Mouse (Mus musculus): ENCODE results near the gene Atg10. TPM values are rescaled to one million over a fixed set of nuclear protein-coding genes. Genes with fewer than 3 reads are reported as not detected.

The Atg10 gene
- polyA plus RNA-seq, 1 experiment from 2014 or later: 3.2 TPM

DNA sequence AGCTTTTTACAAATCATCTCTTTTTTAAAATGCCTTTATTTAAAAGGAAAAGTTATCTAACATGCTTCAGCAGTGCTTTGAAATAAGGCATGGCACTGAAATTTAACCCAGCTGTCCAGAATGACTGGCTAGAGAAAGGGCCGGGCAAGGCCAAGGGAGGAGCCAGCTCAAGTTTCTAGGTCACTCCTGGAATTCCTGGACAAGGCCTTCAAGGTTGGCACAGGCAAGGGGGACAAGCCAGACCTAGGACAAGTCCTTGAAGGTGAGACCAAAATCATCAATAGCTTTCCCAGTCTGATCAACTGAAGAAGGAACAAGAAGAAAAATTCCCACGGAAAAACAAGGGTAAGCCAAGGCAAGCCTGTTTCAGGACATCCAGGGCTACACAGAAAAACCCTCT is 63.9 kb downstream of the Atg10 start:
- Histone ChIP-seq H3K9ac (no peak overlapping the region), H3K27me3 (no peaks in the 10 kb centered on the region), H3K9me3 (replicated peaks) (no peaks in the 10 kb centered on the region), H3K4me1 (replicated peaks) (no peaks in the 10 kb centered on the region), H3K4me2 (no peak overlapping the region), H3K4me3 (replicated peaks) (no peak overlapping the region), H3K36me3 (replicated peaks) (no peaks in the 10 kb centered on the region), H3K27ac (replicated peaks) (no peak overlapping the region)
- 63% methylated on average over 2 of the region's 2 CpGs for WGBS (ENCODE audit: insufficient replicate concordance)
- ATAC-seq (ENCODE audit: insufficient read depth): no peak

- no peak for ATAC-seq (ENCODE audit: insufficient read depth)
- H3K9me3 ChIP-seq (replicated peaks): no peaks in the 10 kb centered on the region
- no peaks in the 10 kb centered on the region for H3K27me3 ChIP-seq
- no peaks in the 10 kb centered on the region for H3K36me3 ChIP-seq (replicated peaks)
- no peak overlapping the region for H3K4me2 ChIP-seq
- H3K9ac ChIP-seq: no peak overlapping the region
- H3K27ac ChIP-seq (replicated peaks): no peak overlapping the region
- no peaks in the 10 kb centered on the region for H3K4me1 ChIP-seq (replicated peaks)
- 64% methylated on average over 4 of the region's 4 CpGs for WGBS (ENCODE audit: insufficient replicate concordance)
- H3K4me3 ChIP-seq (replicated peaks): no peak overlapping the region
Observed at GRCm38 (mm10) chr13:91157941-91158340, 65.8 kb downstream of the Atg10 start.

GRCm38 (mm10) chr13:91157429-91157828 is 66.3 kb downstream of the Atg10 start:
- no peak overlapping the region for H3K27ac ChIP-seq (replicated peaks)
- ATAC-seq (ENCODE audit: insufficient read depth): no peak
- no peak overlapping the region for H3K9ac ChIP-seq
- H3K9me3 ChIP-seq (replicated peaks): no peaks in the 10 kb centered on the region
- H3K4me2 ChIP-seq: no peak overlapping the region
- no peaks in the 10 kb centered on the region for H3K36me3 ChIP-seq (replicated peaks)
- no peak overlapping the region for H3K4me3 ChIP-seq (replicated peaks)
- H3K4me1 ChIP-seq (replicated peaks): no peaks in the 10 kb centered on the region
- no peaks in the 10 kb centered on the region for H3K27me3 ChIP-seq

DNA sequence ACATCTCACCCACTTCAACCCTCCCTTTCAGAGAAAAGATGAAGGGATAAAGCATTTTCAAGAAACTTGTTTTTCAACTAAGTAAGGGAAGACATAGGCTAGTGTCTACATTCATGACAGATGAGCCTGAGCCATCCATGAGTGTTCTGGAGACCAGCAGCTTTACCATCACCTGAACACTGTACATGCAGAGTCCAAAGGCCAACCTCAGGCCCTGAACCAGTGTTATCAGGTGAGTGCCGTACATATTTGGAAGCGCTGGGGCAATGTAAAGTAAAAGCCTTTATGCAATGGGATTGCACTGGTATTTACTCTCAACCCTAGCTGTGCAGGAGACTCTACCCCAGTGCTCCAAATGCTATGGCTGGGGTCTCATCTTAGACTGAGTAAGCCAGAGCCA is 66.8 kb downstream of the Atg10 start:
- Histone ChIP-seq H3K9ac (no peak overlapping the region), H3K36me3 (replicated peaks) (no peaks in the 10 kb centered on the region), H3K4me1 (replicated peaks) (no peaks in the 10 kb centered on the region), H3K27me3 (no peaks in the 10 kb centered on the region), H3K4me2 (no peak overlapping the region), H3K9me3 (replicated peaks) (no peaks in the 10 kb centered on the region), H3K4me3 (replicated peaks) (no peak overlapping the region), H3K27ac (replicated peaks) (no peak overlapping the region)
- no peak; the same call in 1 of the 2 replicates for ATAC-seq (ENCODE audit: insufficient read depth)
- WGBS (ENCODE audit: insufficient replicate concordance): 62% methylated on average over 2 of the region's 2 CpGs

GRCm38 (mm10) chr13:91156308-91156707 is 67.5 kb downstream of the Atg10 start:
- Histone ChIP-seq H3K27ac (replicated peaks) (no peak overlapping the region), H3K4me1 (replicated peaks) (no peaks in the 10 kb centered on the region)
- ATAC-seq (ENCODE audit: insufficient read depth): no peak

GRCm38 (mm10) chr13:91155429-91156207 is 68.2 kb downstream of the Atg10 start:
- Histone ChIP-seq H3K9ac (no peak overlapping the region), H3K9me3 (replicated peaks) (no peaks in the 10 kb centered on the region), H3K27ac (replicated peaks) (no peak overlapping the region), H3K4me2 (no peak overlapping the region), H3K4me1 (replicated peaks) (no peaks in the 10 kb centered on the region), H3K27me3 (no peaks in the 10 kb centered on the region), H3K4me3 (replicated peaks) (no peak overlapping the region), H3K36me3 (replicated peaks) (no peaks in the 10 kb centered on the region)
- WGBS (ENCODE audit: insufficient replicate concordance): 57% methylated on average over 4 of the region's 4 CpGs
- no peak for ATAC-seq (ENCODE audit: insufficient read depth)

More at GRCm38 (mm10) chr13:91156308-91156707, 67.5 kb downstream of the Atg10 start:
- no peaks in the 10 kb centered on the region for H3K9me3 ChIP-seq (replicated peaks)
- no peak overlapping the region for H3K4me2 ChIP-seq
- no peak overlapping the region for H3K9ac ChIP-seq
- H3K36me3 ChIP-seq (replicated peaks): no peaks in the 10 kb centered on the region
- WGBS (ENCODE audit: insufficient replicate concordance): 71% methylated on average over 5 of the region's 5 CpGs
- no peak overlapping the region for H3K4me3 ChIP-seq (replicated peaks)
- no peaks in the 10 kb centered on the region for H3K27me3 ChIP-seq

- H3K36me3 ChIP-seq (replicated peaks): no peaks in the 10 kb centered on the region
- WGBS (ENCODE audit: insufficient replicate concordance): 57% methylated on average over 7 of the region's 7 CpGs
- H3K27ac ChIP-seq (replicated peaks): no peak overlapping the region
- H3K4me2 ChIP-seq: no peak overlapping the region
- H3K9ac ChIP-seq: no peak overlapping the region
- H3K4me1 ChIP-seq (replicated peaks): no peaks in the 10 kb centered on the region
- H3K27me3 ChIP-seq: no peaks in the 10 kb centered on the region
- ATAC-seq (ENCODE audit: insufficient read depth): no peak
- H3K4me3 ChIP-seq (replicated peaks): no peak overlapping the region
- no peaks in the 10 kb centered on the region for H3K9me3 ChIP-seq (replicated peaks)
Observed at GRCm38 (mm10) chr13:91154622-91155021, 69.1 kb downstream of the Atg10 start.

DNA sequence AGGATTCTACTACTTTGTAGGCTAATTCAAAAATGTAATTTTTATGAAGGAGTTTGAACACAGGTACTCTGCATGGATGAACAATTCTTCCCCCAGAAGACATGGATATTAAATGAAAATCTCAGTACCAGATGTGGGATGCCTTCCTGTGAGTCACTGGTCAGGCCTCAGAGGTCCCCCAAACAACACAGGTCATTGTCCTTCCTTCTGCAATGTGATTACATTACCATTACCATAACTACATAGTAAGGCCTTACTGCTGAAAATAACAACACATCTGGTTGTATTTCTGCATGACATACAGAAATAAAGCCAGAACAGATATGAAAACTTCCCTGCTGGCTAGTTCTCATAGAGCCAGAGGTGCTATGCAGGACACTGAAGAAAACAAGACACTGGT is 87.4 kb downstream of the Atg10 start:
- no peak for ATAC-seq (ENCODE audit: insufficient read depth)
- Histone ChIP-seq H3K4me1 (replicated peaks) (no peaks in the 10 kb centered on the region), H3K9ac (no peak overlapping the region), H3K4me3 (replicated peaks) (no peak overlapping the region), H3K27me3 (no peaks in the 10 kb centered on the region), H3K4me2 (no peak overlapping the region), H3K27ac (replicated peaks) (no peak overlapping the region), H3K36me3 (replicated peaks) (no peaks in the 10 kb centered on the region), H3K9me3 (replicated peaks) (no peaks in the 10 kb centered on the region)

GRCm38 (mm10) chr13:91133334-91133890 is 90.4 kb downstream of the Atg10 start:
- Histone ChIP-seq H3K9ac (no peak overlapping the region), H3K4me1 (replicated peaks) (no peaks in the 10 kb centered on the region), H3K4me3 (replicated peaks) (no peak overlapping the region), H3K27ac (replicated peaks) (no peak overlapping the region), H3K36me3 (replicated peaks) (no peaks in the 10 kb centered on the region), H3K27me3 (no peaks in the 10 kb centered on the region), H3K4me2 (no peak overlapping the region), H3K9me3 (replicated peaks) (no peaks in the 10 kb centered on the region)
- 59% methylated on average over 5 of the region's 5 CpGs for WGBS (ENCODE audit: insufficient replicate concordance)
- no peak for ATAC-seq (ENCODE audit: insufficient read depth)

DNA sequence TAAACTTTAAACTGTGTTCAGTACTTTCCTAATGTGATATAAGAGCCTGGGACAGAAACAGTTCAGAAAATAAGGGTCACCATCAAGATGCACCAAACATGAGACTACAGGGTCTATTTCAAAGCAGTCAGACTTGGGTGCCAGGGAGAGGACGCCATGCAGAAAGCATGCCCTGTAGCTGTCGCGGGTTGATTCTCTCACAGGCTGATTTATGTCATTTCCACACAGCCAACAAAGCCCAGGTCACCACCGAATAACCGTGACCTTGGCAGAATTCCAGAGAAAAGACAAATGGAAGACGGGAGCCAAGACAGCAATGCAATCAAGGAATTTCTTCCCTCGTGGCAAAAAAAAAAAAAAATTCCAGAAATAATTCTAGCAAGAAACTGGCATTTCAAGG is 94.7 kb downstream of the Atg10 start:
- Histone ChIP-seq H3K4me1 (replicated peaks) (no peaks in the 10 kb centered on the region), H3K4me2 (no peak overlapping the region), H3K27ac (replicated peaks) (no peak overlapping the region), H3K9me3 (replicated peaks) (no peaks in the 10 kb centered on the region), H3K9ac (no peak overlapping the region), H3K36me3 (replicated peaks) (no peaks in the 10 kb centered on the region), H3K4me3 (replicated peaks) (no peak overlapping the region), H3K27me3 (no peaks in the 10 kb centered on the region)
- ATAC-seq (ENCODE audit: insufficient read depth): no peak
- 59% methylated on average over 7 of the region's 7 CpGs for WGBS (ENCODE audit: insufficient replicate concordance)

DNA sequence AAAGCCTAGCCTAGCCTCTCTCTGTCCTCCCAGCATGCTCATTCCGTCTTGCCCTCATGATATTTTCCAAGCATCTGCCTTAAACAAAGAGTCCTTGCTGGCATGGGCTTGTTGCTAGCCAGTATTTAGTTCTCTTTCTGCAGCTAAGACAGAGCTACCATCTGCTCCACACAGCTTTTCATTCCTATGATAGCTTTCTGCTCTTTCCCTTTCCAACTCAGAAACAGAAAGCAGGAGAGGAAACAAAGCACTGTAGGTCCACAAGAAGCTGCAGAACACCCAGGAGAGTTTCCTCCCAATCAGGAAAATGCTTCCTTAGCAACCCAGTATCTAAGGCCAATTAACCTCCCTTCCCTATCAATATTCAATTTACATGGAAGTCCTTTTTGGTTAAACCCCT is 95.2 kb downstream of the Atg10 start:
- no peaks in the 10 kb centered on the region for H3K4me1 ChIP-seq (replicated peaks)
- no peak overlapping the region for H3K4me3 ChIP-seq (replicated peaks)
- no peak overlapping the region for H3K9ac ChIP-seq
- no peaks in the 10 kb centered on the region for H3K36me3 ChIP-seq (replicated peaks)
- 53% methylated on average over 1 of the region's 1 CpGs for WGBS (ENCODE audit: insufficient replicate concordance)
- H3K27me3 ChIP-seq: no peaks in the 10 kb centered on the region
- no peak overlapping the region for H3K27ac ChIP-seq (replicated peaks)
- ATAC-seq (ENCODE audit: insufficient read depth): no peak
- no peak overlapping the region for H3K4me2 ChIP-seq
- H3K9me3 ChIP-seq (replicated peaks): no peaks in the 10 kb centered on the region

DNA sequence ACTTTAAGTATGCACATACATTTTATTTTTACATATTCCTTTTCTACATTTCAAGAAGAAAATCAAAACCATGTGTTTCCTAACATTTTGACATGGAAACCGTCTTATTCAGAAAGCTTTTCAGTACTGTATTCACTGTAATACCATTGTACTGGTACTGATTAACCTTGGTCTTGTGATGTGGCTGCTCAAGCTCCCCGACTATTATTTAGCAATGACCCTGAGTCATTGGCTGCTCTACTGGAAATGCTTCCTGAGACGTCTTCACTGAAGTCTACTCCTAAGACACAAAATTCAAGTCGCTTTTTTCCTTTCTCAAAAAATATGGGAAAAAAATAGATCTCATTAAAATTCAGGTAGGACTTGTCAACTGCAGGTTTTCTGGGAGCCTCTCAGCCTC is 105.6 kb downstream of the Atg10 start:
- Histone ChIP-seq H3K9me3 (replicated peaks) (no peaks in the 10 kb centered on the region), H3K27me3 (no peaks in the 10 kb centered on the region), H3K4me1 (replicated peaks) (no peaks in the 10 kb centered on the region), H3K36me3 (replicated peaks) (no peaks in the 10 kb centered on the region), H3K9ac (no peak overlapping the region), H3K27ac (replicated peaks) (no peak overlapping the region), H3K4me2 (no peak overlapping the region), H3K4me3 (replicated peaks) (no peak overlapping the region)
- no peak for ATAC-seq (ENCODE audit: insufficient read depth)
- WGBS (ENCODE audit: insufficient replicate concordance): 67% methylated on average over 4 of the region's 4 CpGs

Measured in liver, embryonic 15.5 days (tissue).